Mouse (Mus musculus) stomach, embryonic 15.5 days (tissue): ENCODE results near the gene Dnajb7. TPM values are rescaled to one million over a fixed set of nuclear protein-coding genes. Genes with fewer than 3 reads are reported as not detected.

ENCODE experiments used
- ATAC-seq: fragments of 200-750 bp; cut with Nextera tagmentation; 2 replicates; pipeline ENCODE4 v1.8.0; 2017; ENCODE audit warnings: low read depth, moderate number of reproducible peaks, moderate TSS enrichment; ENCODE audit not compliant: insufficient read depth, low FRiP score
- H3K27ac ChIP-seq: fragments of 300-500 bp; sonication (generic); 2 replicates; pipeline ENCODE4 v1.5.1; 2015; ENCODE audit warnings: mild to moderate bottlenecking, inconsistent platforms
- H3K27me3 ChIP-seq: fragments of 300-500 bp; sonication (generic); replicated peaks from 2 replicates; pipeline ENCODE4 v1.6.1; 2015; ENCODE audit warnings: inconsistent platforms
- H3K36me3 ChIP-seq: fragments of 300-500 bp; sonication (generic); 2 replicates; pipeline ENCODE4 v1.6.1; 2015; ENCODE audit warnings: inconsistent platforms
- H3K4me1 ChIP-seq: fragments of 300-500 bp; sonication (generic); 2 replicates; pipeline ENCODE4 v1.6.1; 2015; ENCODE audit warnings: inconsistent platforms
- H3K4me2 ChIP-seq: fragments of 300-500 bp; sonication (generic); 2 replicates; pipeline ENCODE4 v1.6.1; 2015; ENCODE audit warnings: mild to moderate bottlenecking, inconsistent platforms
- H3K4me3 ChIP-seq: fragments of 300-500 bp; sonication (generic); replicated peaks from 2 replicates; pipeline ENCODE4 v1.5.1; 2015; ENCODE audit warnings: inconsistent platforms
- H3K9ac ChIP-seq: fragments of 300-500 bp; sonication (generic); 2 replicates; pipeline ENCODE4 v1.6.1; 2015; ENCODE audit warnings: inconsistent platforms
- H3K9me3 ChIP-seq: fragments of 300-500 bp; sonication (generic); 2 replicates; pipeline ENCODE4 v1.6.1; 2016; ENCODE audit warnings: inconsistent platforms
- WGBS: fragments of 180-500 bp; shearing (Covaris S2); methylation state at CpG from one replicate; pipeline ENCODE4 v1.1.7; 2015; 5-methylcytosine and 5-hydroxymethylcytosine counted together
- polyA plus RNA-seq: library from polyadenylated mRNA; unstranded; fragments of >200 nt; fragmentation: Nextera tagmentation; extraction: Ambion mirVana; gene quantifications from 2 replicates; pipeline ENCODE4 v1.2.1, GENCODE M21; 2015

Gene Dnajb7
- polyA plus RNA-seq, 1 experiment from 2014 or later = 2.1 TPM

GRCm38 (mm10) chr15:81364271-81364670 lies 43.8 kb downstream of the Dnajb7 start:
- 0 out of 2 replicates have a peak, but pooled peaks cover 2% of the 10 kb centered on the region for H3K4me1 ChIP-seq
- no peak overlapping the region for H3K4me3 ChIP-seq
- no peaks in the 10 kb centered on the region for H3K27me3 ChIP-seq
- 77% methylated on average over 1 of the region's 1 CpGs for WGBS
- no peak overlapping the region for H3K4me2 ChIP-seq
- H3K9ac ChIP-seq = no peak overlapping the region
- H3K36me3 ChIP-seq = peaks cover 19% of the 10 kb centered on the region
- ATAC-seq = no peak
- H3K27ac ChIP-seq = no peak overlapping the region
- no peaks in the 10 kb centered on the region for H3K9me3 ChIP-seq

GRCm38 (mm10) chr15:81362501-81362900 lies 45.6 kb downstream of the Dnajb7 start:
- Histone ChIP-seq H3K4me3 (no peak overlapping the region), H3K36me3 (peaks cover 15% of the 10 kb centered on the region), H3K4me2 (no peak overlapping the region), H3K9ac (no peak overlapping the region), H3K9me3 (no peaks in the 10 kb centered on the region), H3K27me3 (no peaks in the 10 kb centered on the region), H3K4me1 (0 out of 2 replicates have a peak, but pooled peaks cover 3% of the 10 kb centered on the region), H3K27ac (no peak overlapping the region)
- WGBS = 81% methylated on average over 1 of the region's 1 CpGs
- ATAC-seq = no peak

- Histone ChIP-seq H3K27me3 (no peaks in the 10 kb centered on the region), H3K4me3 (no peak overlapping the region), H3K9ac (no peak overlapping the region), H3K4me2 (peak overlapping the region; percentile 64), H3K36me3 (peaks cover 7% of the 10 kb centered on the region), H3K4me1 (0 out of 2 replicates have a peak, but pooled peaks cover 6% of the 10 kb centered on the region), H3K9me3 (no peaks in the 10 kb centered on the region), H3K27ac (peak overlapping the region; percentile 86; the same call in 1 of the 2 replicates)
- ATAC-seq = no peak
- 31% methylated on average over 10 of the region's 10 CpGs for WGBS
These were observed 46.6 kb downstream of the Dnajb7 start for GRCm38 (mm10) chr15:81361417-81362015.

- Histone ChIP-seq H3K4me1 (0 out of 2 replicates have a peak, but pooled peaks cover 6% of the 10 kb centered on the region), H3K36me3 (peaks cover 2% of the 10 kb centered on the region), H3K4me2 (peak overlapping the region; percentile 64), H3K4me3 (peak overlapping the region; percentile 66), H3K9me3 (no peaks in the 10 kb centered on the region), H3K27ac (peak overlapping the region; percentile 86), H3K9ac (no peak overlapping the region), H3K27me3 (no peaks in the 10 kb centered on the region)
- WGBS = 42% methylated on average over 6 of the region's 6 CpGs
- ATAC-seq = peak; percentile 34; the same call in 1 of the 2 replicates
These were observed 47.1 kb downstream of the Dnajb7 start for GRCm38 (mm10) chr15:81361022-81361404.

GRCm38 (mm10) chr15:81360345-81361021 lies 47.6 kb downstream of the Dnajb7 start, which contains the start of gene Slc25a17:
TSS of gene Slc25a17 (minus strand) at chr15:81360812.
- ATAC-seq = peak; percentile 99
- Histone ChIP-seq H3K4me1 (0 out of 2 replicates have a peak, but pooled peaks cover 6% of the 10 kb centered on the region), H3K9me3 (no peaks in the 10 kb centered on the region), H3K9ac (peak within 1 kb of the TSS; percentile 55; the same call in 1 of the 2 replicates), H3K36me3 (no peaks in the 10 kb centered on the region; the same call in none of the 2 replicates), H3K27me3 (no peaks in the 10 kb centered on the region), H3K27ac (peak within 1 kb of the TSS; percentile 86), H3K4me3 (peak within 1 kb of the TSS; percentile 66), H3K4me2 (peak within 1 kb of the TSS; percentile 64)
- WGBS = under 1% methylated on average over 30 of the region's 30 CpGs

- 79% methylated on average over 5 of the region's 5 CpGs for WGBS
- Histone ChIP-seq H3K27me3 (no peaks in the 10 kb centered on the region), H3K9ac (no peak overlapping the region), H3K4me3 (no peak overlapping the region), H3K36me3 (no peaks in the 10 kb centered on the region; the same call in none of the 2 replicates), H3K9me3 (no peaks in the 10 kb centered on the region), H3K4me2 (peak overlapping the region; percentile 64; the same call in 1 of the 2 replicates), H3K4me1 (0 out of 2 replicates have a peak, but pooled peaks cover 6% of the 10 kb centered on the region), H3K27ac (no peak overlapping the region)
- no peak for ATAC-seq
These were observed 48.7 kb downstream of the Dnajb7 start for GRCm38 (mm10) chr15:81359421-81359820.

- no peak overlapping the region for H3K4me3 ChIP-seq
- no peak for ATAC-seq
- H3K4me1 ChIP-seq = 0 out of 2 replicates have a peak, but pooled peaks cover 6% of the 10 kb centered on the region
- no peaks in the 10 kb centered on the region for H3K9me3 ChIP-seq
- no peak overlapping the region for H3K4me2 ChIP-seq
- WGBS = 75% methylated on average over 3 of the region's 3 CpGs
- no peak overlapping the region for H3K27ac ChIP-seq
- no peaks in the 10 kb centered on the region; the same call in none of the 2 replicates for H3K36me3 ChIP-seq
- H3K9ac ChIP-seq = no peak overlapping the region
- no peaks in the 10 kb centered on the region for H3K27me3 ChIP-seq
These were observed 49.2 kb downstream of the Dnajb7 start for GRCm38 (mm10) chr15:81358943-81359342.

GRCm38 (mm10) chr15:81356946-81357345 lies 51.2 kb downstream of the Dnajb7 start:
- no peak overlapping the region for H3K4me3 ChIP-seq
- 38% methylated on average over 5 of the region's 5 CpGs for WGBS
- H3K9ac ChIP-seq = no peak overlapping the region
- ATAC-seq = no peak
- H3K36me3 ChIP-seq = no peaks in the 10 kb centered on the region
- H3K27me3 ChIP-seq = no peaks in the 10 kb centered on the region
- 0 out of 2 replicates have a peak, but pooled peaks cover 6% of the 10 kb centered on the region for H3K4me1 ChIP-seq
- no peak overlapping the region for H3K4me2 ChIP-seq
- no peaks in the 10 kb centered on the region for H3K9me3 ChIP-seq
- H3K27ac ChIP-seq = peak overlapping the region; percentile 8; the same call in 1 of the 2 replicates

Other genes starting within 250 kb of the Dnajb7 start
- gene Mrtfa, start 217.5 kb downstream of the Dnajb7 start, polyA plus RNA-seq = 23.9 and 28.2 TPM in 2 replicates
- gene Mchr1, start 172.8 kb downstream of the Dnajb7 start, polyA plus RNA-seq = 0.98 and 1.3 TPM in 2 replicates
- gene Slc25a17, start 47.5 kb downstream of the Dnajb7 start, polyA plus RNA-seq = 92.8 and 95.6 TPM in 2 replicates
- gene St13, start 8.2 kb downstream of the Dnajb7 start, polyA plus RNA-seq = 146 and 152 TPM in 2 replicates
- gene Xpnpep3, start 8.2 kb downstream of the Dnajb7 start, polyA plus RNA-seq = 9.6 and 11.2 TPM in 2 replicates
- 451 and 486 TPM in 2 replicates for gene Rbx1, start 58.0 kb upstream of the Dnajb7 start, polyA plus RNA-seq
- 13.1 and 20.6 TPM in 2 replicates for gene Ep300, start 177.1 kb upstream of the Dnajb7 start, polyA plus RNA-seq